Mouse (Mus musculus) cortical plate, adult 2 months (tissue): ENCODE results near the gene Gm3642. TPM values are rescaled to one million over a fixed set of nuclear protein-coding genes. Genes with fewer than 3 reads are reported as not detected.
A peak's percentile ranks its signal among the peaks of the same experiment; 100 is the strongest.
"Not testable (repeated sequence)": the region's sequence is repeated elsewhere in the genome, so short reads cannot be mapped to it uniquely, and the experiment has no call there.

ENCODE experiments used
- H3K27ac ChIP-seq: fragments of 200-500 bp; 2 replicates; pipeline ENCODE4 v1.5.1; 2012; ENCODE audit warnings: low read length, control low read depth, inconsistent platforms; ENCODE audit not compliant: insufficient read depth
- H3K4me1 ChIP-seq: fragments of 200-500 bp; 2 replicates; pipeline ENCODE4 v1.6.1; 2011; ENCODE audit warnings: low read length; ENCODE audit not compliant: control insufficient read depth, insufficient read depth
- H3K4me3 ChIP-seq: fragments of 200-500 bp; 2 replicates; pipeline ENCODE4 v1.5.1; 2011; ENCODE audit warnings: mild to moderate bottlenecking, low read length, control low read depth; ENCODE audit not compliant: insufficient read depth
- polyA plus RNA-seq: library from polyadenylated mRNA; depleted of rRNA; stranded (reverse); fragments of >200 nt; gene quantifications from 2 replicates; pipeline ENCODE4 v1.2.3, GENCODE M21; 2012; rRNA removed

The Gm3642 gene
- polyA plus RNA-seq, result 0.06 TPM in 1 of 2 replicates, not detected in the other

GRCm38 (mm10) chr14:6840211-6840610, at the start of gene Gm3642:
Gene Gm3642 (minus strand): TSS chr14:6840311.
- not testable (repeated sequence) for H3K27ac ChIP-seq, H3K4me1 ChIP-seq, H3K4me3 ChIP-seq

GRCm38 (mm10) chr14:6889521-6890012, 49.5 kb upstream of the Gm3642 start, which contains the start of gene Gm3667:
Gene Gm3667 (minus strand): TSS chr14:6889962.
- H3K4me1 ChIP-seq, H3K27ac ChIP-seq: not testable (repeated sequence)
- peak within 1 kb of the TSS; percentile 38 for H3K4me3 ChIP-seq

GRCm38 (mm10) chr14:6888811-6889210, 48.7 kb upstream of the Gm3642 start:
- not testable (repeated sequence) for H3K4me1 ChIP-seq, H3K27ac ChIP-seq, H3K4me3 ChIP-seq

GRCm38 (mm10) chr14:6823297-6823696, 16.8 kb downstream of the Gm3642 start:
- H3K4me3 ChIP-seq, H3K4me1 ChIP-seq, H3K27ac ChIP-seq: not testable (repeated sequence)

Other genes starting within 250 kb of the Gm3642 start
- 0.26 and 0.69 TPM in 2 replicates for gene Gm3629, start 249.7 kb downstream of the Gm3642 start, polyA plus RNA-seq
- gene Gm3460, start 217.9 kb downstream of the Gm3642 start, polyA plus RNA-seq, result 0.40 TPM in 1 of 2 replicates, not detected in the other
- gene Gm10251, start 156.1 kb downstream of the Gm3642 start, polyA plus RNA-seq, result 0.08 TPM in 1 of 2 replicates, not detected in the other
- not detected in 2 replicates for gene Gm8050, start 120.1 kb downstream of the Gm3642 start, polyA plus RNA-seq
- gene Gm3636, start 98.0 kb downstream of the Gm3642 start, polyA plus RNA-seq, result 5.4 and 6.5 TPM in 2 replicates
- 0.06 TPM in 1 of 2 replicates, not detected in the other for gene Gm8362, start 65.9 kb downstream of the Gm3642 start, polyA plus RNA-seq
- 3.6 and 3.7 TPM in 2 replicates for gene Gm3667, start 49.7 kb upstream of the Gm3642 start, polyA plus RNA-seq
- not detected in 2 replicates for gene Gm6356, start 133.5 kb upstream of the Gm3642 start, polyA plus RNA-seq
- 1.6 and 2.0 TPM in 2 replicates for gene Gm10406, start 187.1 kb upstream of the Gm3642 start, polyA plus RNA-seq
- gene Gm3685, start 204.7 kb upstream of the Gm3642 start, polyA plus RNA-seq, result not detected in 2 replicates